Mouse (Mus musculus) spleen, adult 2 months (tissue): ENCODE measurements around the gene Cyb5d1. TPM values are rescaled to one million over a fixed set of nuclear protein-coding genes. Genes with fewer than 3 reads are reported as not detected.

Source experiments
- DNase-seq, 2 experiments: peaks; one replicate each; pipeline versions ENCODE4 v3.0.0 to v3.0.0-alpha.2; 2012 to 2021; ENCODE audit warnings: low spot score in 2 of 2, low read depth in 1 of 2
- H3K27ac ChIP-seq: fragments of 200-500 bp; 2 replicates; pipeline ENCODE4 v1.5.1; 2012; ENCODE audit warnings: low read length, inconsistent platforms; ENCODE audit not compliant: insufficient read depth
- H3K27me3 ChIP-seq: fragments of 200-500 bp; 2 replicates; pipeline ENCODE4 v1.6.1; 2012; ENCODE audit warnings: mild to moderate bottlenecking, moderate library complexity, low read length, inconsistent platforms; ENCODE audit not compliant: control insufficient read depth, insufficient read depth
- H3K36me3 ChIP-seq: fragments of 200-500 bp; 2 replicates; pipeline ENCODE4 v1.6.1; 2012; ENCODE audit warnings: mild to moderate bottlenecking, low read length, inconsistent platforms; ENCODE audit not compliant: control insufficient read depth, insufficient read depth
- H3K4me1 ChIP-seq: fragments of 200-500 bp; 2 replicates; pipeline ENCODE4 v1.6.1; 2011; ENCODE audit warnings: inconsistent platforms; ENCODE audit not compliant: control insufficient read depth, insufficient read depth, insufficient read length
- H3K4me3 ChIP-seq: fragments of 200-500 bp; 2 replicates; pipeline ENCODE4 v1.5.1; 2011; ENCODE audit warnings: mild to moderate bottlenecking, inconsistent platforms; ENCODE audit not compliant: insufficient read depth, insufficient read length; ENCODE audit errors: extremely low read depth
- CTCF ChIP-seq: fragments of 200-500 bp; IDR thresholded peaks from 2 replicates; pipeline ENCODE4 v1.5.1; 2011; ENCODE audit warnings: mild to moderate bottlenecking, inconsistent platforms; ENCODE audit not compliant: insufficient read depth, insufficient read length, insufficient replicate concordance; ENCODE audit errors: extremely low read depth
- POLR2A ChIP-seq: fragments of 200-500 bp; IDR thresholded peaks from 2 replicates; pipeline ENCODE4 v1.6.1; 2011; ENCODE audit warnings: low read depth, low read length, inconsistent platforms
- WGBS: fragments of 180-500 bp; shearing (Covaris S2); methylation state at CpG from one replicate; pipeline ENCODE4 v1.1.7; 2018; 5-methylcytosine and 5-hydroxymethylcytosine counted together
- polyA plus RNA-seq: library from polyadenylated mRNA; depleted of rRNA; stranded (reverse); fragments of >200 nt; gene quantifications from 2 replicates; pipeline ENCODE4 v1.2.3, GENCODE M21; 2012

The Cyb5d1 gene
- polyA plus RNA-seq, 1 experiment, result 9.5 TPM

- Histone ChIP-seq H3K4me1 (peaks cover 8% of the 10 kb centered on the region; the same call in 1 of the 2 replicates), H3K4me3 (peak overlapping the region; percentile 57), H3K27ac (peak overlapping the region; percentile 94), H3K27me3 (no peaks in the 10 kb centered on the region), H3K36me3 (peaks cover 13% of the 10 kb centered on the region)
- DNase-seq, result peak; percentile 89 to 92
- 2% methylated on average over 26 of the region's 26 CpGs for WGBS
- TF ChIP-seq POLR2A (peak; percentile 52; the same call in 1 of the 2 replicates), CTCF (no peak)
Measured at GRCm38 (mm10) chr11:69366157-69366854, 29.1 kb downstream of the Cyb5d1 start.

GRCm38 (mm10) chr11:69365722-69366121 lies 29.7 kb downstream of the Cyb5d1 start:
- peaks cover 15% of the 10 kb centered on the region for H3K36me3 ChIP-seq
- no peak for TF ChIP-seq CTCF
- no peak for TF ChIP-seq POLR2A
- H3K4me3 ChIP-seq, result peak overlapping the region; percentile 57; the same call in 1 of the 2 replicates
- no peak for DNase-seq
- peaks cover 8% of the 10 kb centered on the region; the same call in 1 of the 2 replicates for H3K4me1 ChIP-seq
- WGBS, result 50% methylated on average over 6 of the region's 6 CpGs
- H3K27me3 ChIP-seq, result no peaks in the 10 kb centered on the region
- peak overlapping the region; percentile 94 for H3K27ac ChIP-seq

- DNase-seq, result peak in 1 of 2 experiments; percentile 36
- Histone ChIP-seq H3K27me3 (no peaks in the 10 kb centered on the region), H3K4me3 (no peak overlapping the region), H3K36me3 (peaks cover 22% of the 10 kb centered on the region), H3K4me1 (peaks cover 8% of the 10 kb centered on the region; the same call in 1 of the 2 replicates), H3K27ac (peak overlapping the region; percentile 25; the same call in 1 of the 2 replicates)
- TF ChIP-seq CTCF (no peak), POLR2A (no peak)
- 34% methylated on average over 6 of the region's 6 CpGs for WGBS
Measured at GRCm38 (mm10) chr11:69364910-69365309, 30.5 kb downstream of the Cyb5d1 start.

DNA sequence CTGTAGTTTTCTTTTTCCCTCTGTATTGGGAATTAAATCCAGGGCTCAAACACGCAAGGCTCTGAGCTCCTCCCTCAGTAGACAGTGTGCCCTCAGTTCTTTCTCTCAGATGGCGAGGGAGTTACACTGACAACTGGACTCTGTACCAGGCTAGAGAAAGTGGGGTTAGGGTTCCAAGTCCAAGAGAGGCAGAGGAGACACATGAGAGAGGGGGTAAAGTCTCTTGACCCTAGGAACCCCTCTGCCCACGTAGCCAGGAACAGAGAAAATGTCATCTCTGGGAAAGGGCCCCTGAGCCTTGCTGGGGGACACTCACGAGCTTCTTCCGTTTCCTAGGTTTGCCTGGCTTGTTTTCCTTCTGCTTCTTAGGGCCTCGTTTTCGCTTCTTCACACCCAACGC lies 31.1 kb downstream of the Cyb5d1 start:
- Histone ChIP-seq H3K27me3 (no peaks in the 10 kb centered on the region), H3K4me1 (peaks cover 8% of the 10 kb centered on the region; the same call in 1 of the 2 replicates), H3K36me3 (peaks cover 27% of the 10 kb centered on the region), H3K27ac (no peak overlapping the region), H3K4me3 (no peak overlapping the region)
- TF ChIP-seq CTCF (no peak), POLR2A (no peak)
- WGBS, result 69% methylated on average over 8 of the region's 8 CpGs
- no peak for DNase-seq

DNA sequence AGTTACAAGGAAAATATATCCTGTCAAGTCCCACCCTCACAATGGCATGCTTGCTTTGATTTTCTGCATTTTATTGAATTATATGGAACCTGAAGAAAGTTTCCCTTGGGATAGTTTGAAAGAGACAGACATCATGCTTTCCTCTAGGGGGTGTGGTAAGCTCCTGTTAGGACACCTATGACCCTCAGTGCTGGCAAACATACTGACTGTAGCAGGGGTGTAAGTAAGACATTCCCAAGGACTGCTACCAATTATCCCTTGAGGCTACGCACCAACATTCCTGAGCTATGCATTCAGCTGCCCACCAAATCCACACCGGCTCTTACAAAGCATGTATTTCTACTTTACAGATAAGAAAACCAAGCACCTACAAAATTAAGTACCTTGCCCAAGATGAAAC lies 33.0 kb downstream of the Cyb5d1 start:
- peaks cover 42% of the 10 kb centered on the region for H3K36me3 ChIP-seq
- H3K27me3 ChIP-seq, result no peaks in the 10 kb centered on the region
- peaks cover 8% of the 10 kb centered on the region; the same call in 1 of the 2 replicates for H3K4me1 ChIP-seq
- DNase-seq, result no peak
- no peak overlapping the region for H3K4me3 ChIP-seq
- TF ChIP-seq POLR2A, result no peak
- TF ChIP-seq CTCF, result no peak
- WGBS, result 91% methylated on average over 2 of the region's 2 CpGs
- no peak overlapping the region for H3K27ac ChIP-seq

DNA sequence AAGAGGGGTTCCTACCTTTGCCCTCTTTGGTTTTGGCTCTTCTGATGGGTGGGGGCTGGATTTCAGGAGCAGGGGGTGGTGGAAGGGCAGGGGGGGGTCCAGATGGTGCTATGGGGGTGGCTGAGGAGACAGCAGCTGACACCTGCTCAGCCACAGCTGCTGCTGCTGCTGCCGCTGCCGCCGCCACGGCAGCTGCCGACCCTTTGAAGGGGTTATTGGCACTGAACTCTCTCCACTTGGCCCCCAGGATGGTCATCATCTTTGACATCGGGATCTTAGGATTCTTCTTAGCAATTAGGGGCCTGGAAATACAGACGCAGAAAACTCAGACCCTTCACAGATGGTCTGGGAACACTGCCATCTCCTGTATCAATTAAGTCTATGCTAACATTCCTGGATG lies 33.4 kb downstream of the Cyb5d1 start:
- WGBS, result 76% methylated on average over 7 of the region's 7 CpGs
- H3K4me3 ChIP-seq, result no peak overlapping the region
- peaks cover 46% of the 10 kb centered on the region for H3K36me3 ChIP-seq
- H3K27ac ChIP-seq, result no peak overlapping the region
- H3K4me1 ChIP-seq, result peaks cover 8% of the 10 kb centered on the region; the same call in 1 of the 2 replicates
- no peaks in the 10 kb centered on the region for H3K27me3 ChIP-seq
- no peak for TF ChIP-seq POLR2A
- no peak for TF ChIP-seq CTCF
- DNase-seq, result no peak

DNA sequence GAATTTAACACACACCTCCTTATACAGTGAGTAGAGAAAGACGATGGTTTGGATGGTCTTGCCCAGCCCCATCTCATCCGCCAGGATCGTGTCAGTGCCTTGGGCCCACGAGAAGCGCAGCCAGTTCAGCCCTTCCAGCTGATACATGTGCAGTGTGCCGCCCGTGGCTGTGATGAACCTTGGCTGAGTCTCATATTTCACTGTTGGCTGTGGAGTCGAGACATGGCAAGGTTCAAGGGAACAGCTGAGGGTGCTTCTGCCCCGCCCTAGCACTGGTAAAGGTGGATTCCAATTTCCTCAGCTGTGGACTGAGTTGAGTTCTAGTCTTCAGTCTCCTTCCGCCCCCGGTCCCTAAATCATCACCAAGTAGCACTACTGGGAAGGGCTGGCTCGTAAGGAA lies 37.7 kb downstream of the Cyb5d1 start:
- H3K27ac ChIP-seq, result no peak overlapping the region
- H3K36me3 ChIP-seq, result peaks cover 71% of the 10 kb centered on the region
- TF ChIP-seq CTCF (no peak), POLR2A (no peak)
- no peaks in the 10 kb centered on the region for H3K27me3 ChIP-seq
- DNase-seq, result no peak
- 96% methylated on average over 12 of the region's 12 CpGs for WGBS
- no peak overlapping the region for H3K4me3 ChIP-seq
- no peaks in the 10 kb centered on the region for H3K4me1 ChIP-seq
